Mouse (Mus musculus): Measurements from ENCODE around the gene Lrrfip2. TPM values are rescaled to one million over a fixed set of nuclear protein-coding genes. Genes with fewer than 3 reads are reported as not detected.

Lrrfip2 gene
- 10 to 100 TPM; 55.1 to 55.9 TPM for total RNA-seq (2021)
- long read RNA-seq, experiment 1, transcript Lrrfip2-205 (15 exons, 1,839 nt), result major isoform, 35 of 48 reads
- long read RNA-seq, experiment 1, partial matches to known transcripts, result 2 of 48 reads
- long read RNA-seq, experiment 1, other reads (novel, unspliced or antisense), result 10 of 48 reads
- long read RNA-seq, experiment 2, transcript Lrrfip2-205 (15 exons, 1,839 nt), result major isoform, 70 of 93 reads
- long read RNA-seq, experiment 2, partial matches to known transcripts, result 5 of 93 reads
- long read RNA-seq, experiment 2, other reads (novel, unspliced or antisense), result 16 of 93 reads

GRCm38 (mm10) chr9:111117126-111117642, at the start of gene Lrrfip2:
Gene Lrrfip2 (plus strand): TSS chr9:111117592.
- no peak for DNase-seq (ENCODE audit: low spot score in 2 of 2)

- DNase-seq (ENCODE audit: low spot score in 2 of 2), result peak in 1 of 2 experiments; percentile 28
These were observed 46.8 kb upstream of the Lrrfip2 start for GRCm38 (mm10) chr9:111070546-111070961.

GRCm38 (mm10) chr9:111072175-111072574, 45.2 kb upstream of the Lrrfip2 start:
- no peak for DNase-seq (ENCODE audit: low spot score in 2 of 2)

GRCm38 (mm10) chr9:111072971-111073370, 44.4 kb upstream of the Lrrfip2 start:
- no peak for DNase-seq (ENCODE audit: low spot score in 2 of 2)

GRCm38 (mm10) chr9:111077745-111078144, 39.6 kb upstream of the Lrrfip2 start:
- DNase-seq (ENCODE audit: low spot score in 2 of 2), result no peak

GRCm38 (mm10) chr9:111080801-111081200, 36.6 kb upstream of the Lrrfip2 start:
- DNase-seq (ENCODE audit: low spot score in 2 of 2), result no peak

GRCm38 (mm10) chr9:111081765-111082164, 35.6 kb upstream of the Lrrfip2 start:
- DNase-seq (ENCODE audit: low spot score in 2 of 2), result no peak

- DNase-seq (ENCODE audit: low spot score in 2 of 2), result no peak
These were observed 32.1 kb upstream of the Lrrfip2 start for GRCm38 (mm10) chr9:111085329-111085728.

GRCm38 (mm10) chr9:111086137-111086536, 31.3 kb upstream of the Lrrfip2 start:
- no peak for DNase-seq (ENCODE audit: low spot score in 2 of 2)

GRCm38 (mm10) chr9:111086995-111087606, 30.3 kb upstream of the Lrrfip2 start:
- no peak for DNase-seq (ENCODE audit: low spot score in 2 of 2)

GRCm38 (mm10) chr9:111087960-111088359, 29.4 kb upstream of the Lrrfip2 start:
- no peak for DNase-seq (ENCODE audit: low spot score in 2 of 2)

GRCm38 (mm10) chr9:111088886-111089285, 28.5 kb upstream of the Lrrfip2 start:
- DNase-seq (ENCODE audit: low spot score in 2 of 2), result no peak

- no peak for DNase-seq (ENCODE audit: low spot score in 2 of 2)
These were observed 24.7 kb upstream of the Lrrfip2 start for GRCm38 (mm10) chr9:111092657-111093056.

GRCm38 (mm10) chr9:111093094-111093493, 24.3 kb upstream of the Lrrfip2 start:
- DNase-seq (ENCODE audit: low spot score in 2 of 2), result peak in 1 of 2 experiments; percentile 24

- no peak for DNase-seq (ENCODE audit: low spot score in 2 of 2)
These were observed 22.8 kb upstream of the Lrrfip2 start for GRCm38 (mm10) chr9:111094626-111095025.

GRCm38 (mm10) chr9:111095710-111096109, 21.7 kb upstream of the Lrrfip2 start:
- no peak for DNase-seq (ENCODE audit: low spot score in 2 of 2)

- no peak for DNase-seq (ENCODE audit: low spot score in 2 of 2)
These were observed 20.7 kb upstream of the Lrrfip2 start for GRCm38 (mm10) chr9:111096419-111097326.

- DNase-seq (ENCODE audit: low spot score in 2 of 2), result no peak
These were observed 19.8 kb upstream of the Lrrfip2 start for GRCm38 (mm10) chr9:111097543-111097942.

GRCm38 (mm10) chr9:111100406-111100805, 17.0 kb upstream of the Lrrfip2 start:
- DNase-seq (ENCODE audit: low spot score in 2 of 2), result no peak

GRCm38 (mm10) chr9:111103293-111103692, 14.1 kb upstream of the Lrrfip2 start:
- DNase-seq (ENCODE audit: low spot score in 2 of 2), result no peak

GRCm38 (mm10) chr9:111103893-111104292, 13.5 kb upstream of the Lrrfip2 start:
- no peak for DNase-seq (ENCODE audit: low spot score in 2 of 2)

Data from adrenal gland, postnatal 4 days (tissue).